Mouse (Mus musculus) central nervous system, embryonic 11.5 days (tissue): ENCODE data around the gene Rln1. TPM values are rescaled to one million over a fixed set of nuclear protein-coding genes. Genes with fewer than 3 reads are reported as not detected.

Experiments used
- polyA plus RNA-seq: library from polyadenylated mRNA; depleted of rRNA; stranded (reverse); fragments of >200 nt; gene quantifications from 2 replicates; pipeline ENCODE4 v1.2.3, GENCODE M21; 2012; rRNA removed

Rln1 gene
- polyA plus RNA-seq = 0.43 and 0.54 TPM in 2 replicates

GRCm38 (mm10) chr19:29334068-29334745 is at the start of gene Rln1:
Rln1 (minus strand) TSS chr19:29334670.

GRCm38 (mm10) chr19:29366969-29367622 is 32.6 kb upstream of the Rln1 start, which contains the start of the genes Plgrkt and Cd274:
Plgrkt (minus strand) TSS chr19:29367390.
Cd274 (plus strand) TSS chr19:29367455.

GRCm38 (mm10) chr19:29325053-29325851 is 9.2 kb downstream of the Rln1 start, which contains the start of gene Insl6:
Insl6 (minus strand) TSS chr19:29325356.

Other genes starting within 250 kb of the Rln1 start
- gene Rcl1, start 233.3 kb downstream of the Rln1 start, polyA plus RNA-seq = 30.8 and 32.9 TPM in 2 replicates
- gene Jak2, start 82.8 kb downstream of the Rln1 start, polyA plus RNA-seq = 15.1 and 17.9 TPM in 2 replicates
- 3.3 and 4.0 TPM in 2 replicates for gene Insl6, start 9.3 kb downstream of the Rln1 start, polyA plus RNA-seq
- 25.4 and 38.4 TPM in 2 replicates for gene Plgrkt, start 32.7 kb upstream of the Rln1 start, polyA plus RNA-seq
- gene Cd274, start 32.8 kb upstream of the Rln1 start, polyA plus RNA-seq = 0.60 and 0.86 TPM in 2 replicates
- not detected in 2 replicates for gene Pdcd1lg2, start 76.2 kb upstream of the Rln1 start, polyA plus RNA-seq
- gene Ric1, start 187.6 kb upstream of the Rln1 start, polyA plus RNA-seq = 19.6 and 30.5 TPM in 2 replicates